Mouse (Mus musculus): ENCODE measurements around the gene Carns1. TPM values are rescaled to one million over a fixed set of nuclear protein-coding genes. Genes with fewer than 3 reads are reported as not detected.
A peak's percentile ranks its signal among the peaks of the same experiment; 100 is the strongest.

Carns1 gene
- polyA plus RNA-seq, 1 experiment from 2014 or later: 3.1 TPM

DNA sequence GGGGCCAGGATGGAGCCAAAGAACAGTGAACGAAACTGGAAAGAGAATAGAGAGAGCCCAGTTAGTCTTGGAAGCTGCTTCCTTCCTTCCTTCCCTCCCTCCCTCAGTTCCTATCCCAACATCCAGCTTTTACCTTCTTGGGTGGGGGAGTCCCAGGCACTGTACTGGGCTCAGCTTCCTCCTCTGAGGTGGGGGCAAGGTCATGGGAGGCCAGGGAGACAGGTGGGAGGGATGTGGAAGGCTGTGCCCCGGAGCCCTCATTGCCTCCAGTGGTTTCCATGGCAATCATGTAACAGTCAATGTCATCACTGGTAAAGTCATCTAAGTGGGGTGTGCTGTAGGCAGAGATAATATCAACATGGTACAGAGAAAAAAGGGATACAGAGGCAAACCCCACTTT, 20.8 kb upstream of the Carns1 start:
- Histone ChIP-seq H3K27me3 (replicated peaks; ENCODE audit: control insufficient read depth, insufficient read depth, low read length) (no peaks in the 10 kb centered on the region), H3K4me2 (ENCODE audit: low read length) (no peak overlapping the region), H3K36me3 (ENCODE audit: control insufficient read depth, insufficient read depth, low read length) (peaks cover 66% of the 10 kb centered on the region), H3K9me3 (ENCODE audit: control insufficient read depth, low read length) (no peaks in the 10 kb centered on the region), H3K27ac (ENCODE audit: low read depth) (no peak overlapping the region), H3K9ac (ENCODE audit: low read length) (no peak overlapping the region), H3K4me1 (replicated peaks; ENCODE audit: control insufficient read depth, insufficient read depth, low read length) (peaks cover 30% of the 10 kb centered on the region), H3K4me3 (ENCODE audit: low read depth, low read length) (no peak overlapping the region)
- DNase-seq (ENCODE audit: low spot score) (no peak), ATAC-seq (replicated peaks; ENCODE audit: low FRiP score, low TSS enrichment, low read depth) (no peak)
- WGBS: 50% methylated on average over 2 of the region's 2 CpGs

- H3K36me3 ChIP-seq (ENCODE audit: control insufficient read depth, insufficient read depth, low read length): peaks cover 62% of the 10 kb centered on the region
- no peak overlapping the region for H3K27ac ChIP-seq (ENCODE audit: low read depth)
- H3K27me3 ChIP-seq (replicated peaks; ENCODE audit: control insufficient read depth, insufficient read depth, low read length): no peaks in the 10 kb centered on the region
- ATAC-seq (replicated peaks; ENCODE audit: low FRiP score, low TSS enrichment, low read depth): no peak
- no peak overlapping the region for H3K4me3 ChIP-seq (ENCODE audit: low read depth, low read length)
- WGBS: 80% methylated on average over 12 of the region's 12 CpGs
- no peak overlapping the region for H3K4me2 ChIP-seq (ENCODE audit: low read length)
- no peaks in the 10 kb centered on the region for H3K9me3 ChIP-seq (ENCODE audit: control insufficient read depth, low read length)
- no peak for DNase-seq (ENCODE audit: low spot score)
- H3K4me1 ChIP-seq (replicated peaks; ENCODE audit: control insufficient read depth, insufficient read depth, low read length): peaks cover 24% of the 10 kb centered on the region
- H3K9ac ChIP-seq (ENCODE audit: low read length): no peak overlapping the region
Measured at GRCm38 (mm10) chr19:4194776-4195650, 19.7 kb upstream of the Carns1 start.

DNA sequence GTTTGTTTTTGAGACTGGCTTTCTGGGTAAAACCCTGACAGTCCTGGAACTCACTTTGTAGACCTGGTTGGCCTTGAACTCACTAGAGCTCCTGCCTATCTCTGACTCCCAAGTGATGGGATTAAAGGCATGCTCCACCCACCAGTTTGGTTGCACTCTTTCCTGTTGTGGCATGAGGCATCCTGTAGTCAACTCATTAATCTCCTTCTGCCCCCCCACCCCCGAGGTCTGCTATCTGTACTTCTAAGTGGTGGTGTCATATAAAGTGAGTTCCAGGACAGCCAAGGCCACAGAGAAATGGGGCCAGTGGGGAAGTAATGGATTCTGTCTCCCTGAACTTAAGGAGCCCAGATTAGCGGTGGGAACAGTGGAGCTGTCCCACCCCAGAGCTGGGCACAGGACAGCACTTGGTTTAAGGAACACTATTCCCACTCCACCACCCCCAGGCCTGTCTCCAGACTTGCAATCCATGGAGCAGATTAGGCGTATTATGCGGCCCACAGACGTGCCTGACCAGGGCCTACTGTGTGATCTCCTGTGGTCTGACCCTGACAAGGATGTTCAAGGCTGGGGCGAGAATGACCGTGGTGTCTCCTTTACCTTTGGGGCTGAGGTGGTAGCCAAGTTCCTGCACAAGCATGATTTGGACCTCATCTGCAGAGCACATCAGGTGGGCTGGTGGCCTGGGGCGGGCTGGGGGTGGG, 18.9 kb upstream of the Carns1 start:
- DNase-seq (ENCODE audit: low spot score) (no peak), ATAC-seq (replicated peaks; ENCODE audit: low FRiP score, low TSS enrichment, low read depth) (no peak)
- WGBS: 85% methylated on average over 8 of the region's 8 CpGs
- Histone ChIP-seq H3K4me3 (ENCODE audit: low read depth, low read length) (no peak overlapping the region), H3K4me2 (ENCODE audit: low read length) (no peak overlapping the region), H3K9me3 (ENCODE audit: control insufficient read depth, low read length) (no peaks in the 10 kb centered on the region), H3K9ac (ENCODE audit: low read length) (no peak overlapping the region), H3K36me3 (ENCODE audit: control insufficient read depth, insufficient read depth, low read length) (peaks cover 54% of the 10 kb centered on the region), H3K27ac (ENCODE audit: low read depth) (no peak overlapping the region), H3K4me1 (replicated peaks; ENCODE audit: control insufficient read depth, insufficient read depth, low read length) (peaks cover 23% of the 10 kb centered on the region), H3K27me3 (replicated peaks; ENCODE audit: control insufficient read depth, insufficient read depth, low read length) (no peaks in the 10 kb centered on the region)

- ATAC-seq (replicated peaks; ENCODE audit: low FRiP score, low TSS enrichment, low read depth) (no peak), DNase-seq (ENCODE audit: low spot score) (no peak)
- Histone ChIP-seq H3K4me3 (ENCODE audit: low read depth, low read length) (peak overlapping the region; percentile 75), H3K9ac (ENCODE audit: low read length) (peak overlapping the region; percentile 94), H3K4me1 (replicated peaks; ENCODE audit: control insufficient read depth, insufficient read depth, low read length) (peaks cover 23% of the 10 kb centered on the region), H3K36me3 (ENCODE audit: control insufficient read depth, insufficient read depth, low read length) (peaks cover 47% of the 10 kb centered on the region), H3K9me3 (ENCODE audit: control insufficient read depth, low read length) (no peaks in the 10 kb centered on the region), H3K27me3 (replicated peaks; ENCODE audit: control insufficient read depth, insufficient read depth, low read length) (no peaks in the 10 kb centered on the region), H3K27ac (ENCODE audit: low read depth) (peak overlapping the region; percentile 89; the same call in 1 of the 2 replicates), H3K4me2 (ENCODE audit: low read length) (peak overlapping the region; percentile 96)
- WGBS: 44% methylated on average over 6 of the region's 6 CpGs
Measured at GRCm38 (mm10) chr19:4193129-4193528, 17.9 kb upstream of the Carns1 start.

GRCm38 (mm10) chr19:4192251-4192985, 17.1 kb upstream of the Carns1 start:
- no peaks in the 10 kb centered on the region for H3K9me3 ChIP-seq (ENCODE audit: control insufficient read depth, low read length)
- H3K4me3 ChIP-seq (ENCODE audit: low read depth, low read length): peak overlapping the region; percentile 75
- H3K4me1 ChIP-seq (replicated peaks; ENCODE audit: control insufficient read depth, insufficient read depth, low read length): peaks cover 23% of the 10 kb centered on the region
- peak overlapping the region; percentile 96 for H3K4me2 ChIP-seq (ENCODE audit: low read length)
- under 1% methylated on average over 51 of the region's 52 CpGs for WGBS
- H3K27me3 ChIP-seq (replicated peaks; ENCODE audit: control insufficient read depth, insufficient read depth, low read length): no peaks in the 10 kb centered on the region
- peak; percentile 2 for ATAC-seq (replicated peaks; ENCODE audit: low FRiP score, low TSS enrichment, low read depth)
- peaks cover 44% of the 10 kb centered on the region for H3K36me3 ChIP-seq (ENCODE audit: control insufficient read depth, insufficient read depth, low read length)
- no peak for DNase-seq (ENCODE audit: low spot score)
- peak overlapping the region; percentile 94 for H3K9ac ChIP-seq (ENCODE audit: low read length)
- peak overlapping the region; percentile 89 for H3K27ac ChIP-seq (ENCODE audit: low read depth)

DNA sequence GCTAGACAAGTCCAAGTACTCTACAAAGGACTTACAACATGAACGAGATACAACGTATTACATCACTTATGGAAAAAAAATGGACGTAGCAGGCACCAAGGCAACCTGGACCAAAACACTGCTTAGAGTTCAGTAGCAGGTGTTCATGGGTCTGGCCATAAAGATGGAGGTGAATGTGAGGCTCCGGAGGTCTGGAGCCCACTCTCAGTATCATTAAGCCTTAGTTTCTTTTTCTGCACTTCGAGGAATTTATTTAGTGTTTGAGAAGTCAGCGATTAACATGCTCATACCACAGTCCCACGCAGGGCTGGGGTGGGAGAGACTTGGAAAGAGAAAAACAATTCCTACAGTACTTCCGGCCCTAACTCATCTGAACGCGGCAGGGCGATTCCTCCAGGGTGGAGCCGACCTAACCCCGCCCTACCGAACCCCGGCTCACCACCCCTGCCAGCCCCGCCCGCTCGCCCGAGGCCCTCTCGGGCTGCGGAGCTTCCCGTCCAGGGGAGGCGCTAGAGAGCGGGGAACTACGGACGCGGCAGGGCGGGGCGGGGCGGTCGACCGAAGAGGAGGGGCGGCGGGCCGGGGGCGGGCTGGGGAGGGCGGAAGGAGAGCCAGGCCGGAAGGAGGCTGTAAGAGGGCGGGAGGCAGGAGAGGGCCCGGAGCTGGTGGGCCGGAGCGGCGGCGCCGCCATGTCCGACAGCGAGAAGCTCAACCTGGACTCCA, 16.4 kb upstream of the Carns1 start, which contains the start of gene Ppp1ca:
Ppp1ca (plus strand) TSS at position 538 of the 723 bp plus-strand sequence.
- WGBS: 4% methylated on average over 38 of the region's 47 CpGs
- Histone ChIP-seq H3K4me3 (ENCODE audit: low read depth, low read length) (peak within 1 kb of the TSS; percentile 75), H3K4me2 (ENCODE audit: low read length) (peak within 1 kb of the TSS; percentile 96), H3K27me3 (replicated peaks; ENCODE audit: control insufficient read depth, insufficient read depth, low read length) (no peaks in the 10 kb centered on the region), H3K9ac (ENCODE audit: low read length) (peak within 1 kb of the TSS; percentile 94), H3K27ac (ENCODE audit: low read depth) (peak within 1 kb of the TSS; percentile 89), H3K4me1 (replicated peaks; ENCODE audit: control insufficient read depth, insufficient read depth, low read length) (peaks cover 21% of the 10 kb centered on the region), H3K36me3 (ENCODE audit: control insufficient read depth, insufficient read depth, low read length) (peaks cover 37% of the 10 kb centered on the region), H3K9me3 (ENCODE audit: control insufficient read depth, low read length) (no peaks in the 10 kb centered on the region)
- ATAC-seq (replicated peaks; ENCODE audit: low FRiP score, low TSS enrichment, low read depth): peak; percentile 95
- peak; percentile 98 for DNase-seq (ENCODE audit: low spot score)

DNA sequence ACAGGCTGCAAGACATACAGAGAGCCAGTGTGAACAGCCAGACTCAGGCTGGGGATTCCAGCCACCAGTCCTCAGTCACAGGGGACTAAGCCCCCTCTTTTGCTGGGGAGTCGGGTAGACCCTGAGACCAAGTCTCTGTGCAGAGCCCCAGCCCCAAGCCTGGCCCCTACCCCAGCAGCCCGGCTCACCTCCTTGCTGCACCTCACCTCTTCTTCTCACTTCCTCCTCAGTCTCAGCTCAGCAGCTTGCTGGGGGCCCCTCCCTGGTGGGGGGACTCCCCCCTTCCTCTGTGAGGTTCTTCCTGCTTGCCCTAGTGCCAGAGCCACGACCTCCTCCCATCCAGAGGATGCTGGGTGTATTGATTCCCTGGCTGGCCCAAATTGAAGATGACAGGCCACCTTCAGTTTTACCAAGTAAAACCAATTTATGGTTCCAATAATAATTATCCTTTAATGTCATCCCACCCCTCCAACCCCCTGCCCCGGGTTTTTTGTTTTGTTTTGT, 15.6 kb upstream of the Carns1 start, which contains the start of gene Tbc1d10c:
Tbc1d10c (minus strand) TSS at position 454 of the 504 bp plus-strand sequence.
- Histone ChIP-seq H3K27me3 (replicated peaks; ENCODE audit: control insufficient read depth, insufficient read depth, low read length) (no peaks in the 10 kb centered on the region), H3K27ac (ENCODE audit: low read depth) (peak within 1 kb of the TSS; percentile 89), H3K4me2 (ENCODE audit: low read length) (peak within 1 kb of the TSS; percentile 96), H3K4me1 (replicated peaks; ENCODE audit: control insufficient read depth, insufficient read depth, low read length) (peaks cover 14% of the 10 kb centered on the region), H3K4me3 (ENCODE audit: low read depth, low read length) (peak within 1 kb of the TSS; percentile 75), H3K9me3 (ENCODE audit: control insufficient read depth, low read length) (no peaks in the 10 kb centered on the region), H3K36me3 (ENCODE audit: control insufficient read depth, insufficient read depth, low read length) (peaks cover 29% of the 10 kb centered on the region), H3K9ac (ENCODE audit: low read length) (peak within 1 kb of the TSS; percentile 94)
- ATAC-seq (replicated peaks; ENCODE audit: low FRiP score, low TSS enrichment, low read depth) (no peak), DNase-seq (ENCODE audit: low spot score) (no peak)
- WGBS: 32% methylated on average over 4 of the region's 4 CpGs
